ENCODE assay signal across 24 mouse cellular contexts in genomic region chr5:50794453-50795169, GRCm38 (mm10).
A peak's percentile ranks its signal among the peaks of the same experiment; 100 is the strongest.
DNase-seq lines count a peak whose midpoint lies in the region; ATAC-seq and TF ChIP-seq lines count a peak whose summit lies in the region.
"Had no signal": no experiment of that assay in that cellular context is flagged by ENCODE, and none has a peak within 500 bp of the region (broad histone marks: within the 10 kb centered on the region; RNA-seq: fewer than 3 reads in every experiment).

No protein-coding gene starts in this region.

- peak; percentile 49; the same call in 1 of the 2 replicates for ATAC-seq in hindbrain, embryonic 11.5 days (ENCODE audit: low FRiP score)
- peak; percentile 65; the same call in 1 of the 2 replicates for ATAC-seq in hindbrain, embryonic 15.5 days (ENCODE audit: low FRiP score, low read depth)
- peak; percentile 72 for ATAC-seq in midbrain, embryonic 15.5 days (replicated peaks)
- ATAC-seq in activated CD4-positive, CD25-positive, alpha-beta regulatory T cell, adult 4 months = no peak
- ATAC-seq: forebrain, embryonic 14.5 days; lung, postnatal 0 days had no signal

- no peak overlapping the region for H3K4me2 ChIP-seq in hindbrain, embryonic 11.5 days (replicated peaks; ENCODE audit: low read depth, low read length)
- no peak overlapping the region for H3K4me2 ChIP-seq in hindbrain, embryonic 15.5 days
- H3K4me2 ChIP-seq in midbrain, embryonic 15.5 days = no peak overlapping the region
- H3K4me2 ChIP-seq: heart, embryonic 15.5 days had no signal

- H3K4me1 ChIP-seq in hindbrain, embryonic 11.5 days (replicated peaks; ENCODE audit: control insufficient read depth, insufficient read depth, low read length) = no peaks in the 10 kb centered on the region
- no peaks in the 10 kb centered on the region for H3K4me1 ChIP-seq in hindbrain, embryonic 10.5 days (replicated peaks)
- H3K4me1 ChIP-seq in hindbrain, embryonic 15.5 days (replicated peaks) = no peaks in the 10 kb centered on the region; the same call in 1 of the 2 replicates
- H3K4me1 ChIP-seq in midbrain, embryonic 15.5 days = peaks cover 5% of the 10 kb centered on the region; the same call in 1 of the 2 replicates
- no peaks in the 10 kb centered on the region for H3K4me1 ChIP-seq in olfactory bulb, adult 2 months (ENCODE audit: control insufficient read depth, insufficient read depth, low read length)
- H3K4me1 ChIP-seq: heart, embryonic 15.5 days had no signal

- no peak for DNase-seq in hindbrain, embryonic 11.5 days (ENCODE audit: low spot score)
- DNase-seq in hindbrain, embryonic 10.5 days (ENCODE audit: low spot score) = no peak
- no peak for DNase-seq in lung, postnatal 25 days (ENCODE audit: low spot score)
- DNase-seq in layer of hippocampus, postnatal 10 days (ENCODE audit: low spot score in 2 of 2) = no peak
- DNase-seq: adrenal gland, postnatal 10 days; cerebellum, adult 9-11 months; gastrocnemius, postnatal 14 days; heart, adult 2 months; kidney, adult 2 months; kidney, postnatal 10 days; left cerebral cortex, postnatal 4 days; liver; thymus, adult 2 months had no signal

- H3K9ac ChIP-seq in hindbrain, embryonic 11.5 days (ENCODE audit: low read depth, low read length) = no peak overlapping the region
- H3K9ac ChIP-seq in hindbrain, embryonic 15.5 days = no peak overlapping the region
- no peak overlapping the region for H3K9ac ChIP-seq in midbrain, embryonic 15.5 days
- H3K9ac ChIP-seq: heart, embryonic 15.5 days had no signal

- no peaks in the 10 kb centered on the region for H3K9me3 ChIP-seq in hindbrain, embryonic 11.5 days (ENCODE audit: control insufficient read depth, low read length)
- H3K9me3 ChIP-seq in hindbrain, embryonic 10.5 days = no peaks in the 10 kb centered on the region
- no peaks in the 10 kb centered on the region for H3K9me3 ChIP-seq in hindbrain, embryonic 15.5 days
- H3K9me3 ChIP-seq in midbrain, embryonic 15.5 days = no peaks in the 10 kb centered on the region
- H3K9me3 ChIP-seq: G1E; heart, embryonic 15.5 days had no signal

- no peaks in the 10 kb centered on the region for H3K36me3 ChIP-seq in hindbrain, embryonic 11.5 days (ENCODE audit: control insufficient read depth, insufficient read depth, low read length)
- no peaks in the 10 kb centered on the region for H3K36me3 ChIP-seq in hindbrain, embryonic 10.5 days
- H3K36me3 ChIP-seq in hindbrain, embryonic 15.5 days = no peaks in the 10 kb centered on the region
- H3K36me3 ChIP-seq in midbrain, embryonic 15.5 days (replicated peaks) = no peaks in the 10 kb centered on the region
- H3K36me3 ChIP-seq: G1E; heart, embryonic 15.5 days had no signal

- no peak overlapping the region for H3K27ac ChIP-seq in hindbrain, embryonic 11.5 days (ENCODE audit: low read depth, low read length)
- no peak overlapping the region for H3K27ac ChIP-seq in hindbrain, embryonic 10.5 days
- H3K27ac ChIP-seq in hindbrain, embryonic 15.5 days (replicated peaks) = no peak overlapping the region
- no peak overlapping the region for H3K27ac ChIP-seq in midbrain, embryonic 15.5 days
- peak overlapping the region; percentile 33; the same call in 1 of the 2 replicates for H3K27ac ChIP-seq in olfactory bulb, adult 2 months (ENCODE audit: insufficient read depth, low read depth, low read length)
- H3K27ac ChIP-seq: heart, adult 2 months; heart, embryonic 15.5 days; layer of hippocampus, adult 2 months had no signal

- WGBS in hindbrain, embryonic 11.5 days = 97% methylated on average over 2 of the region's 2 CpGs
- 83% methylated on average over 2 of the region's 2 CpGs for WGBS in hindbrain, embryonic 10.5 days
- 48% methylated on average over 2 of the region's 2 CpGs for WGBS in hindbrain, embryonic 15.5 days
- 77% methylated on average over 2 of the region's 2 CpGs for WGBS in midbrain, embryonic 15.5 days
- WGBS in olfactory bulb, adult 2 months = 73% methylated on average over 2 of the region's 2 CpGs

- TF ChIP-seq CTCF in olfactory bulb, adult 2 months (IDR thresholded peaks at IDR 0.05; ENCODE audit: insufficient read depth, low read depth, low read length) = no peak

- H3K4me3 ChIP-seq in hindbrain, embryonic 11.5 days (ENCODE audit: low read depth, low read length) = no peak overlapping the region
- H3K4me3 ChIP-seq in hindbrain, embryonic 10.5 days = no peak overlapping the region
- H3K4me3 ChIP-seq in hindbrain, embryonic 15.5 days = no peak overlapping the region
- no peak overlapping the region for H3K4me3 ChIP-seq in midbrain, embryonic 15.5 days
- H3K4me3 ChIP-seq in olfactory bulb, adult 2 months (ENCODE audit: insufficient read depth, low read depth, low read length) = no peak overlapping the region
- H3K4me3 ChIP-seq: erythroblast, embryonic 14.5 days; heart, adult 2 months; heart, embryonic 15.5 days; layer of hippocampus, adult 2 months; myocyte had no signal

- no peaks in the 10 kb centered on the region for H3K27me3 ChIP-seq in hindbrain, embryonic 11.5 days (ENCODE audit: control insufficient read depth, insufficient read depth, low read length)
- no peaks in the 10 kb centered on the region for H3K27me3 ChIP-seq in hindbrain, embryonic 10.5 days (ENCODE audit: insufficient read depth, poor library complexity, severe bottlenecking)
- no peaks in the 10 kb centered on the region for H3K27me3 ChIP-seq in hindbrain, embryonic 15.5 days
- H3K27me3 ChIP-seq in midbrain, embryonic 15.5 days (replicated peaks) = no peaks in the 10 kb centered on the region
- H3K27me3 ChIP-seq: heart, embryonic 15.5 days had no signal

- no peak for TF ChIP-seq POLR2A in olfactory bulb, adult 2 months (IDR thresholded peaks at IDR 0.05; ENCODE audit: insufficient read depth, low read depth, low read length)
